Mouse (Mus musculus) C2C12 (cell line): ENCODE results near the gene Alyref2. TPM values are rescaled to one million over a fixed set of nuclear protein-coding genes. Genes with fewer than 3 reads are reported as not detected.

Experiments used
- H3K27me3 ChIP-seq: one replicate; pipeline ENCODE4 v1.6.1; 2011; ENCODE audit not compliant: control insufficient read depth, insufficient read depth, insufficient read length
- H3K36me3 ChIP-seq: one replicate; pipeline ENCODE4 v1.6.1; 2011; ENCODE audit not compliant: control insufficient read depth, insufficient read depth
- H3K4me3 ChIP-seq: one replicate; pipeline ENCODE4 v1.5.1; 2011; ENCODE audit warnings: mild to moderate bottlenecking, control low read depth; ENCODE audit not compliant: poor library complexity, insufficient read depth, severe bottlenecking
- H3K79me2 ChIP-seq: one replicate; pipeline ENCODE4 v1.6.1; 2011; ENCODE audit not compliant: control insufficient read depth, insufficient read depth
- H3K79me3 ChIP-seq: one replicate; pipeline ENCODE4 v1.6.1; 2011; ENCODE audit warnings: low read depth, control low read depth
- H3ac ChIP-seq: one replicate; pipeline ENCODE3; 2011; ENCODE audit warnings: low read depth; ENCODE audit not compliant: control insufficient read depth, insufficient read length
- CEBPB ChIP-seq: IDR thresholded peaks from one replicate; pipeline ENCODE4 v1.6.1; 2011; ENCODE audit warnings: low read depth, mild to moderate bottlenecking, control low read depth, moderate library complexity
- CTCF ChIP-seq: IDR thresholded peaks from one replicate; pipeline ENCODE4 v1.5.1; 2011; ENCODE audit not compliant: control insufficient read depth, insufficient read depth, insufficient read length
- FOSL1 ChIP-seq: IDR thresholded peaks from one replicate; pipeline ENCODE4 v1.8.0; 2011; ENCODE audit warnings: mild to moderate bottlenecking, low read length; ENCODE audit not compliant: poor library complexity, insufficient read depth, severe bottlenecking
- MAX ChIP-seq: IDR thresholded peaks from one replicate; pipeline ENCODE4 v1.6.1; 2011; ENCODE audit warnings: mild to moderate bottlenecking, control low read depth
- MYOD1 ChIP-seq: IDR thresholded peaks from one replicate; pipeline ENCODE4 v1.6.1; 2011; ENCODE audit warnings: low read depth; ENCODE audit not compliant: control insufficient read depth, insufficient read length
- MYOG ChIP-seq: IDR thresholded peaks from one replicate; pipeline ENCODE4 v1.6.1; 2011; ENCODE audit not compliant: control insufficient read depth, insufficient read length; ENCODE audit errors: extremely low read depth
- USF1 ChIP-seq: IDR thresholded peaks from one replicate; pipeline ENCODE4 v1.6.1; 2011; ENCODE audit warnings: low read depth, mild to moderate bottlenecking, control low read depth, moderate library complexity
- polyA plus RNA-seq: library from polyadenylated mRNA; unstranded; fragments of >200 nt; fragmentation: generic; extraction: Trizol; gene quantifications from one replicate; pipeline ENCODE4 v1.2.1, GENCODE M21; 2012; ENCODE audit warnings: missing spikeins

Alyref2 gene
- polyA plus RNA-seq, 1 experiment = 3.6 TPM

GRCm38 (mm10) chr1:171552230-171552629, 49.0 kb downstream of the Alyref2 start:
- Histone ChIP-seq H3K79me3 (no peaks in the 10 kb centered on the region), H3K27me3 (no peaks in the 10 kb centered on the region), H3K4me3 (no peak overlapping the region), H3K36me3 (no peaks in the 10 kb centered on the region), H3K79me2 (no peaks in the 10 kb centered on the region), H3ac (no peak overlapping the region)
- TF ChIP-seq MYOD1 (no peak), CTCF (no peak), MYOG (no peak), CEBPB (no peak), MAX (no peak), USF1 (no peak), FOSL1 (no peak)

- H3K79me3 ChIP-seq = no peaks in the 10 kb centered on the region
- no peaks in the 10 kb centered on the region for H3K79me2 ChIP-seq
- TF ChIP-seq FOSL1 = no peak
- TF ChIP-seq CEBPB = no peak
- TF ChIP-seq CTCF = no peak
- no peak for TF ChIP-seq MYOD1
- TF ChIP-seq MAX = no peak
- no peak for TF ChIP-seq MYOG
- no peak for TF ChIP-seq USF1
- no peak overlapping the region for H3ac ChIP-seq
- H3K27me3 ChIP-seq = no peaks in the 10 kb centered on the region
- no peak overlapping the region for H3K4me3 ChIP-seq
- no peaks in the 10 kb centered on the region for H3K36me3 ChIP-seq
These were observed 50.4 kb downstream of the Alyref2 start for GRCm38 (mm10) chr1:171553359-171554341.

Other genes starting within 250 kb of the Alyref2 start
- gene B4galt3, start 233.2 kb upstream of the Alyref2 start, polyA plus RNA-seq = 17.4 TPM
- 9.0 TPM for gene Ppox, start 222.3 kb upstream of the Alyref2 start, polyA plus RNA-seq
- 20.6 TPM for gene Usp21, start 215.5 kb upstream of the Alyref2 start, polyA plus RNA-seq
- 100 TPM for gene Ufc1, start 208.5 kb upstream of the Alyref2 start, polyA plus RNA-seq
- 44.8 TPM for gene Dedd, start 174.3 kb upstream of the Alyref2 start, polyA plus RNA-seq
- gene Nit1, start 157.8 kb upstream of the Alyref2 start, polyA plus RNA-seq = 19.5 TPM
- gene Pfdn2, start 157.8 kb upstream of the Alyref2 start, polyA plus RNA-seq = 90.9 TPM
- gene Klhdc9, start 142.7 kb upstream of the Alyref2 start, polyA plus RNA-seq = 0.05 TPM
- 0.06 TPM for gene Nectin4, start 133.4 kb upstream of the Alyref2 start, polyA plus RNA-seq
- 0.05 TPM for gene Arhgap30, start 114.5 kb upstream of the Alyref2 start, polyA plus RNA-seq
- 70.1 TPM for gene Usf1, start 92.2 kb upstream of the Alyref2 start, polyA plus RNA-seq
- gene Tstd1, start 84.6 kb upstream of the Alyref2 start, polyA plus RNA-seq = 0.66 TPM
- gene F11r, start 65.9 kb upstream of the Alyref2 start, polyA plus RNA-seq = 3.6 TPM
- not detected for gene Itln1, start 31.8 kb downstream of the Alyref2 start, polyA plus RNA-seq
- gene Cd244a, start 55.7 kb downstream of the Alyref2 start, polyA plus RNA-seq = not detected
- gene Ly9, start 103.9 kb downstream of the Alyref2 start, polyA plus RNA-seq = not detected
- gene Slamf7, start 149.6 kb downstream of the Alyref2 start, polyA plus RNA-seq = not detected
- gene Cd48, start 178.5 kb downstream of the Alyref2 start, polyA plus RNA-seq = not detected